Mouse (Mus musculus) liver, embryonic 14.5 days (tissue): Measurements from ENCODE around the gene Hexdc.

Experiments
- CTCF ChIP-seq: IDR thresholded peaks from 2 replicates; pipeline ENCODE4 v1.5.1; 2016; ENCODE audit warnings: antibody characterized with exemption, low read depth, control low read depth
- EP300 ChIP-seq: IDR thresholded peaks from 2 replicates; pipeline ENCODE4 v1.6.1; 2016; ENCODE audit warnings: antibody characterized with exemption, low read depth

GRCm38 (mm10) chr11:121216831-121217230, 12.6 kb downstream of the Hexdc start:
- TF ChIP-seq CTCF = no peak
- TF ChIP-seq EP300 = no peak
